Mouse (Mus musculus): Measurements from ENCODE around the gene Sfxn2. TPM values are rescaled to one million over a fixed set of nuclear protein-coding genes. Genes with fewer than 3 reads are reported as not detected.
A peak's percentile ranks its signal among the peaks of the same experiment; 100 is the strongest.
"Not testable (repeated sequence)": the region's sequence is repeated elsewhere in the genome, so short reads cannot be mapped to it uniquely, and the experiment has no call there.

Sfxn2 gene
- polyA plus RNA-seq, 1 experiment from 2014 or later: 8.0 TPM

- Histone ChIP-seq H3K4me1 (ENCODE audit: control insufficient read depth in 2 of 2, insufficient read depth in 2 of 2, low read length in 2 of 2) (peaks cover 10 to 19% of the 10 kb centered on the region in 2 experiments), H3K27ac (replicated peaks in 1 of 2; ENCODE audit: control insufficient read depth in 1 of 2, insufficient read depth in 1 of 2, low read depth in 2 of 2, low read length in 2 of 2) (peak overlapping the region in 1 of 2 experiments; percentile 39; a peak in 1 of 4 replicates), H3K27me3 (ENCODE audit: control insufficient read depth, insufficient read depth, low read length) (no peaks in the 10 kb centered on the region), H3K9ac (ENCODE audit: low read length) (no peak overlapping the region), H3K4me2 (ENCODE audit: low read length) (no peak overlapping the region), H3K9me3 (ENCODE audit: control insufficient read depth, low read length) (no peaks in the 10 kb centered on the region), H3K4me3 (ENCODE audit: control insufficient read depth in 1 of 2, insufficient read depth in 1 of 2, low read depth in 1 of 2, low read length in 2 of 2) (no peak overlapping the region), H3K36me3 (ENCODE audit: control insufficient read depth, insufficient read depth, low read length) (no peaks in the 10 kb centered on the region)
- 82% methylated on average over 14 of the region's 14 CpGs for WGBS
- ATAC-seq (ENCODE audit: insufficient number of reproducible peaks, insufficient read depth, low FRiP score, low read depth): no peak
These were observed 9.1 kb upstream of the Sfxn2 start for GRCm38 (mm10) chr19:46564043-46564462.

- H3K9ac ChIP-seq (ENCODE audit: low read length); H3K36me3 ChIP-seq (ENCODE audit: control insufficient read depth, insufficient read depth, low read length); H3K27me3 ChIP-seq (ENCODE audit: control insufficient read depth, insufficient read depth, low read length); H3K4me3 ChIP-seq (ENCODE audit: control insufficient read depth in 1 of 2, insufficient read depth in 1 of 2, low read depth in 1 of 2, low read length in 2 of 2); ATAC-seq (ENCODE audit: insufficient number of reproducible peaks, insufficient read depth, low FRiP score, low read depth); H3K9me3 ChIP-seq (ENCODE audit: control insufficient read depth, low read length); H3K27ac ChIP-seq (replicated peaks in 1 of 2; ENCODE audit: control insufficient read depth in 1 of 2, insufficient read depth in 1 of 2, low read depth in 2 of 2, low read length in 2 of 2): not testable (repeated sequence)
- Histone ChIP-seq H3K4me2 (ENCODE audit: low read length) (peak overlapping the region; percentile 83), H3K4me1 (ENCODE audit: control insufficient read depth in 2 of 2, insufficient read depth in 2 of 2, low read length in 2 of 2) (peaks cover 0 to 12% of the 10 kb centered on the region in 2 experiments; a peak in 2 of 4 replicates)
- 88% methylated on average over 3 of the region's 3 CpGs for WGBS
These were observed 1.8 kb upstream of the Sfxn2 start for GRCm38 (mm10) chr19:46571211-46571877.

- Histone ChIP-seq H3K4me2 (ENCODE audit: low read length) (peak overlapping the region; percentile 83), H3K27me3 (ENCODE audit: control insufficient read depth, insufficient read depth, low read length) (no peaks in the 10 kb centered on the region), H3K27ac (replicated peaks in 1 of 2; ENCODE audit: control insufficient read depth in 1 of 2, insufficient read depth in 1 of 2, low read depth in 2 of 2, low read length in 2 of 2) (peak overlapping the region in 1 of 2 experiments; percentile 55; a peak in 1 of 4 replicates), H3K36me3 (ENCODE audit: control insufficient read depth, insufficient read depth, low read length) (no peaks in the 10 kb centered on the region), H3K9ac (ENCODE audit: low read length) (peak overlapping the region; percentile 81), H3K4me3 (ENCODE audit: control insufficient read depth in 1 of 2, insufficient read depth in 1 of 2, low read depth in 1 of 2, low read length in 2 of 2) (peak overlapping the region; percentile 88 to 90; a peak in 3 of 4 replicates), H3K4me1 (ENCODE audit: control insufficient read depth in 2 of 2, insufficient read depth in 2 of 2, low read length in 2 of 2) (peaks cover 0 to 12% of the 10 kb centered on the region in 2 experiments; a peak in 2 of 4 replicates), H3K9me3 (ENCODE audit: control insufficient read depth, low read length) (no peaks in the 10 kb centered on the region)
- WGBS: 27% methylated on average over 10 of the region's 10 CpGs
- no peak for ATAC-seq (ENCODE audit: insufficient number of reproducible peaks, insufficient read depth, low FRiP score, low read depth)
These were observed 1.3 kb upstream of the Sfxn2 start for GRCm38 (mm10) chr19:46571878-46572244.

- Histone ChIP-seq H3K9ac (ENCODE audit: low read length) (peak overlapping the region; percentile 81), H3K27ac (replicated peaks in 1 of 2; ENCODE audit: control insufficient read depth in 1 of 2, insufficient read depth in 1 of 2, low read depth in 2 of 2, low read length in 2 of 2) (peak overlapping the region; percentile 55 to 56), H3K4me1 (ENCODE audit: control insufficient read depth in 2 of 2, insufficient read depth in 2 of 2, low read length in 2 of 2) (peaks cover 0 to 12% of the 10 kb centered on the region in 2 experiments; a peak in 2 of 4 replicates), H3K9me3 (ENCODE audit: control insufficient read depth, low read length) (no peaks in the 10 kb centered on the region), H3K36me3 (ENCODE audit: control insufficient read depth, insufficient read depth, low read length) (no peaks in the 10 kb centered on the region), H3K27me3 (ENCODE audit: control insufficient read depth, insufficient read depth, low read length) (no peaks in the 10 kb centered on the region), H3K4me2 (ENCODE audit: low read length) (peak overlapping the region; percentile 83), H3K4me3 (ENCODE audit: control insufficient read depth in 1 of 2, insufficient read depth in 1 of 2, low read depth in 1 of 2, low read length in 2 of 2) (peak overlapping the region; percentile 88 to 90)
- ATAC-seq (ENCODE audit: insufficient number of reproducible peaks, insufficient read depth, low FRiP score, low read depth): peak; percentile 4; the same call in 1 of the 2 replicates
- under 1% methylated on average over 17 of the region's 17 CpGs for WGBS
These were observed 617 bp upstream of the Sfxn2 start for GRCm38 (mm10) chr19:46572548-46572947.

- peaks cover 5 to 20% of the 10 kb centered on the region in 2 experiments; a peak in 3 of 4 replicates for H3K4me1 ChIP-seq (ENCODE audit: control insufficient read depth in 2 of 2, insufficient read depth in 2 of 2, low read length in 2 of 2)
- no peaks in the 10 kb centered on the region for H3K36me3 ChIP-seq (ENCODE audit: control insufficient read depth, insufficient read depth, low read length)
- H3K4me3 ChIP-seq (ENCODE audit: control insufficient read depth in 1 of 2, insufficient read depth in 1 of 2, low read depth in 1 of 2, low read length in 2 of 2): peak overlapping the region; percentile 67 to 90
- no peak for ATAC-seq (ENCODE audit: insufficient number of reproducible peaks, insufficient read depth, low FRiP score, low read depth)
- no peak overlapping the region for H3K27ac ChIP-seq (replicated peaks in 1 of 2; ENCODE audit: control insufficient read depth in 1 of 2, insufficient read depth in 1 of 2, low read depth in 2 of 2, low read length in 2 of 2)
- H3K9ac ChIP-seq (ENCODE audit: low read length): peak overlapping the region; percentile 79
- no peaks in the 10 kb centered on the region for H3K27me3 ChIP-seq (ENCODE audit: control insufficient read depth, insufficient read depth, low read length)
- no peaks in the 10 kb centered on the region for H3K9me3 ChIP-seq (ENCODE audit: control insufficient read depth, low read length)
- WGBS: 41% methylated on average over 6 of the region's 6 CpGs
- peak overlapping the region; percentile 82 for H3K4me2 ChIP-seq (ENCODE audit: low read length)
These were observed 825 bp downstream of the Sfxn2 start for GRCm38 (mm10) chr19:46573990-46574389.

- ATAC-seq (ENCODE audit: insufficient number of reproducible peaks, insufficient read depth, low FRiP score, low read depth): no peak
- Histone ChIP-seq H3K4me2 (ENCODE audit: low read length) (no peak overlapping the region), H3K4me3 (ENCODE audit: control insufficient read depth in 1 of 2, insufficient read depth in 1 of 2, low read depth in 1 of 2, low read length in 2 of 2) (no peak overlapping the region), H3K36me3 (ENCODE audit: control insufficient read depth, insufficient read depth, low read length) (no peaks in the 10 kb centered on the region), H3K27me3 (ENCODE audit: control insufficient read depth, insufficient read depth, low read length) (no peaks in the 10 kb centered on the region), H3K4me1 (ENCODE audit: control insufficient read depth in 2 of 2, insufficient read depth in 2 of 2, low read length in 2 of 2) (peaks cover 5 to 20% of the 10 kb centered on the region in 2 experiments; a peak in 3 of 4 replicates), H3K9me3 (ENCODE audit: control insufficient read depth, low read length) (no peaks in the 10 kb centered on the region), H3K9ac (ENCODE audit: low read length) (no peak overlapping the region), H3K27ac (replicated peaks in 1 of 2; ENCODE audit: control insufficient read depth in 1 of 2, insufficient read depth in 1 of 2, low read depth in 2 of 2, low read length in 2 of 2) (no peak overlapping the region)
- WGBS: 60% methylated on average over 4 of the region's 4 CpGs
These were observed 2.0 kb downstream of the Sfxn2 start for GRCm38 (mm10) chr19:46575196-46575595.

- H3K9ac ChIP-seq (ENCODE audit: low read length): no peak overlapping the region
- H3K27ac ChIP-seq (replicated peaks in 1 of 2; ENCODE audit: control insufficient read depth in 1 of 2, insufficient read depth in 1 of 2, low read depth in 2 of 2, low read length in 2 of 2): no peak overlapping the region
- no peak for ATAC-seq (ENCODE audit: insufficient number of reproducible peaks, insufficient read depth, low FRiP score, low read depth)
- 58% methylated on average over 13 of the region's 13 CpGs for WGBS
- H3K4me3 ChIP-seq (ENCODE audit: control insufficient read depth in 1 of 2, insufficient read depth in 1 of 2, low read depth in 1 of 2, low read length in 2 of 2): no peak overlapping the region
- H3K36me3 ChIP-seq (ENCODE audit: control insufficient read depth, insufficient read depth, low read length): peaks cover 27% of the 10 kb centered on the region
- H3K4me1 ChIP-seq (ENCODE audit: control insufficient read depth in 2 of 2, insufficient read depth in 2 of 2, low read length in 2 of 2): no peaks in the 10 kb centered on the region
- H3K4me2 ChIP-seq (ENCODE audit: low read length): no peak overlapping the region
- no peaks in the 10 kb centered on the region for H3K9me3 ChIP-seq (ENCODE audit: control insufficient read depth, low read length)
- H3K27me3 ChIP-seq (ENCODE audit: control insufficient read depth, insufficient read depth, low read length): no peaks in the 10 kb centered on the region
These were observed 14.8 kb downstream of the Sfxn2 start for GRCm38 (mm10) chr19:46587823-46588508.

Measured in heart, embryonic 14.5 days (tissue).